Mouse (Mus musculus) induced T-regulatory cell, adult 2 months (primary cell): ENCODE measurements at regions not wholly inside any gene's neighbourhood (a gene's known extent, or its start where the extent isn't known, plus 50 kb on each side); places are given as distances from the start of the nearest gene placed in this dataset.
A peak's percentile ranks its signal among the peaks of the same experiment; 100 is the strongest.

Experiments
- DNase-seq: peaks from one replicate; pipeline ENCODE4 v3.0.0-alpha.2; 2012; ENCODE audit warnings: low read depth

GRCm38 (mm10) chr11:19747097-19747972, 176.8 kb upstream of the Spred2 start:
- no peak for DNase-seq

DNA sequence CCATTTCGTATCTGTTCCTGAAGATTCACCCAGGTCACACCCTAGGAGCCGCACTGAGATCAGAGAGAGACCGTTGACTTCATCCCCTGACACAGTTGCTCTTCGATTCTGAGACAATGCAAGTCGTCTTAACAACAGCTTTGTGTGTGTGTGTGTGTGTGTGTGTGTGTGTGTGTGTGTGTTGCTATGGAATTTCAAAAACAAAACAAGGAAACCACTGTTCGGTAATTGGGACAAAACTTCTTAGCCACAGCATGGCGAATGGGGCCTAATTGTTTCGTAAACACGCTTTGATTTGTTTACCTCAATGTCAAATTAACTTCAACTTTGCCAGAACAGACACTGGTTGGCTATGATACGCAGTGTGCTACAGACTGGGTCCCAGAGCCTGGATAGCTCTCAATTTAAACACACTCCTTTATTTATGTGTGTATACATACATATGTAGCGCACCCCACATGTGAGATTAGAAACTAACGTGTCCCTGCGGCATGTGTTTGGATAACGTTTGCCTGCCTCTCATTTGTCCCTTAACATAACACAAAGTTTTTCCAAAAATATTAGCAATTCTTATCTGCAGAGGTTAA, 176.1 kb upstream of the Spred2 start:
- no peak for DNase-seq

DNA sequence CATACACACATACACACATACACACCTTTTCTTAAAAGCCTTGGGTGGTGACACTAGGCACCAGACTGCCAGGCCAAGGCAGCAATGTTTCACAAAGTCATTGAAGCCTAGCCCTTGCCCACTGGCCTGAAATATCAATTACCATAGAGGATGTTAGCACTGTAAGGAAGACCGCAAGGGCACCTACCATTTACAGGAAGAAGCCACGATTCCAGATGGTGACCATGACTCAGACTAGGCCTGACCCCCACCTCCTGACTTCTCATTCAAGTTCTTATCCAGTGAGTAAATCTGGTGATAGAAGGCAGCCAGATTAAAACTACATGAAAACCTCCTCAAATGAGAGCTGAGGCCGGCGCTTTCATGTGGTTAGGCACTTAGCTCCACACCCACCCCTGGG, 165.3 kb upstream of the Spred2 start:
- DNase-seq: no peak

DNA sequence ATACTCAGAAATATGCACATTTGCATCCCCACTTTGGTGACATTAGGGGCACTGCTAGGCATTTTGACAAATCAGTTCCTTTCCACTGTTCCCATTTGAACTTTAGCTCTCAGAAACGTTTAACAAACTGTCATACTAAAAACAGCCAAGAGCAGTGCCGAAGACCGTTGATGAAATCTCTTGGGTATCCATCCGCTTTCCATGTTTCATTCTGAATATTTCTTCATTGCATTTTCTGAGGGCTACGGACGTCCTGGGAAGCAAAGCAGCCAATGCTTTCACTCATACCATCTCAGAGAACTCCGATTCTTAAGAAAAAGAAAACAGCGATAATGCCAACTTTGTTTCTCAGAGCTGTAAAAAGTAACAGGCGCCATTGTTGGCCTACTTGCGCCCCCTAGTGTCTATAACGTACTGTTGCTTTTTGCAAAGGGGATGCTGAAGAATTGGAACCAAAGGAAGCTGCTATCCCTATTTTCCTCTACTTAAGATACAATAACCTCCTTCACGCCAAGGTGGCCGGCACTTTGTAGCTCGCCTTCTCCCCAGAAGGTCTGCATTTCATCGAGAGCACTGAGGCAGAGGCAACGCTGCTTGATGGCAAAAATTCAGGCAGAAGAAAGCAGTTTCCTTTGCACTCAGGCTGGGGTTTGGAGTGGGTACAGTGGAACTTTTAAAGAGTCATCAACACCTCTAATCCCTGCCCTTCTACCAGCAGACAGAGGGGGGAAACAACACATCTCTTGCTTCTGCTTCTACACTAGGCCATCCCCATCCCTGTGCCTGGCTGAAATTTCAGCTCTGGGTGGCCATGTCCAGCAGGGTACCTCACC, 163.1 kb upstream of the Spred2 start:
- DNase-seq: peak; percentile 56

GRCm38 (mm10) chr11:19761694-19761976, 162.5 kb upstream of the Spred2 start:
- no peak for DNase-seq

DNA sequence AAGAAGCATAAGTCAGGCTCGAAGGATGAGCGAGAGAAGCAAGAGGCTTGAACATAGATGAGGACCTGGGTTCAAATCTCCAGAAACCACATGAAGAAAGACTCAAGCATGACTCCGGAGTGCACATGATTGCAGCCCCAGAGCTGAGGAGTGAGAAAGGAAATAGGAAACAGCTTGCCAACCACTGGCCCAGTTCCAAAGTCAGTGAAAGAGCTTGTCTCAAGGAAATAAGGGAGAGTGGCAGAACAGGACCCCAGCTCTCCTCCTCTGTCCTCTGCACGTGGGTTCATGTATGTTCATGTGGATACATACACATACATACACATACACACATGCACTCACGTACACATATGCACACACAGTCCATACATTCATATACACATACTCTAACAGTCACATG, 156.9 kb upstream of the Spred2 start:
- no peak for DNase-seq

DNA sequence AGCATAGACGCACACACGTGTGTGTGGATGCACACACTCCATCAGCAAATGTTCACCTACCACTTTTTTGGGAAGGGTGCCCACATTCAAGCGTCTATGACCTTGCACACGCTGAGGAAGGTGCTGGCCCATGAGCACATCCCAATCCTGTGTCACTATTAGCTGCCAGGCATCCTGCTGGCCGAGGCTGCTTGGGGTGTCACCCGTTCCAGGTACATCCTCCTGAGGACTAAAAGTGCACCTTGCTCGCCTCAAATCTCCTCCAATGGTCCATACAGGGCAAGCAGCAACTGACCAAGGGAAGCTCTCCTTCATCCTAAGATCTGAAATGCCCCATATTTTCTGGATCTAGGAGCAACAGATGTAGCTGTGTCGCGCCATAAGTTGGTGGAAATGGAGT, 156.3 kb upstream of the Spred2 start:
- no peak for DNase-seq

- no peak for DNase-seq
These were observed 155.2 kb upstream of the Spred2 start for GRCm38 (mm10) chr11:19768962-19769361.

DNA sequence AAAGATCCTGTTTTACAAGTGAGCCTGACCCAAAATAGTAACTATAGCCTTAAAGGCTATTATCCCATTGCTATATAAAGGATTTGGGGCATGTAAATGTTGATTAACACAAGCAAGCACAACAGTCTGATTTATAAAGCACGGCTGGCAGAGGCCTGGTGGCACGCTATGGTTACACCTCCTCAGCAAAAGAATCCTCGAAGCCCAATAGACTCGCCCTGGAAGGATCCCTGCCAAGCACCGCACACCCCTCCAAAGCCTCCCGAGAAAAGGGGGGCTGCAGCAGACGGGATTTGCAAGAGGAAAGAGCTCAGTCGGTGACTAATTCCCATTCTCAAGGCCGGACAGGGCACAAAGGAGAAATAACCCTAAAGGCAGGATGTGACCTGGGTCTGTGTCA, 150.2 kb upstream of the Spred2 start:
- no peak for DNase-seq

GRCm38 (mm10) chr11:19775741-19776140, 148.4 kb upstream of the Spred2 start:
- no peak for DNase-seq

DNA sequence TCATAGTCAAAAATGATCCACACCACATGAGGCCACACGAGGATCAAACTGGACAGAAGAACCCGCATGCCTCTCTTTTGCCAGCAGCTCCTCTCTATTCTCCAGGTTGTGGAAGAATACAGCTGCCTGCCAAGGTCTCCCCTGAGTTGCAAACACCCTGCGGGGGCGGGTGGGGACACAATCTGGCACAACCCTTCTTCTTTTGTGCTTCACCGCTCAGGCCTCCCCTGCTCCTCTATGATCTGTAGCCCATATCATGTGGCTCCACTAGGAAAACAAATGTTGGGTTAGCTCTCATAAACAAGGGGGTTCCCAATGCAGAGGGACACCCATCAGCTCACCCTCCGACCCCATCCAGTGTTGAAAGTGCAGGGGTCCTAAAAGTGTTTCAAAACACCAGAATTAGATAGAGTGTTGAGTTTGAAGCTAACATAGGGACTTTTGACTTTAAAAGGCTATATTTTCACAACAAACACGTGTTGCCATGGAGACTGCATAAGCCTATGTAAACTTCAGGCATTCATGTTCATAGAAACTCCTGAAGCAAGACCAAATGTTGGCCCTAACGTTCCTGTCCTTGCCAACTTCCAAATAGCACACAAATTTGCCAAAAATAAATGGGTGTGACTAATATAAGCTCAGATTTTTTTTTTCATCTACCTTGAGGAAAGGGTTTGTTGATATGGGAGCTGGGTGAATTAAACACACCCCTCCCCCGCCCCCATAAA, 147.5 kb upstream of the Spred2 start:
- no peak for DNase-seq

- no peak for DNase-seq
These were observed 146.0 kb upstream of the Spred2 start for GRCm38 (mm10) chr11:19778191-19778590.

GRCm38 (mm10) chr11:19785110-19785509, 139.1 kb upstream of the Spred2 start:
- DNase-seq: no peak

DNA sequence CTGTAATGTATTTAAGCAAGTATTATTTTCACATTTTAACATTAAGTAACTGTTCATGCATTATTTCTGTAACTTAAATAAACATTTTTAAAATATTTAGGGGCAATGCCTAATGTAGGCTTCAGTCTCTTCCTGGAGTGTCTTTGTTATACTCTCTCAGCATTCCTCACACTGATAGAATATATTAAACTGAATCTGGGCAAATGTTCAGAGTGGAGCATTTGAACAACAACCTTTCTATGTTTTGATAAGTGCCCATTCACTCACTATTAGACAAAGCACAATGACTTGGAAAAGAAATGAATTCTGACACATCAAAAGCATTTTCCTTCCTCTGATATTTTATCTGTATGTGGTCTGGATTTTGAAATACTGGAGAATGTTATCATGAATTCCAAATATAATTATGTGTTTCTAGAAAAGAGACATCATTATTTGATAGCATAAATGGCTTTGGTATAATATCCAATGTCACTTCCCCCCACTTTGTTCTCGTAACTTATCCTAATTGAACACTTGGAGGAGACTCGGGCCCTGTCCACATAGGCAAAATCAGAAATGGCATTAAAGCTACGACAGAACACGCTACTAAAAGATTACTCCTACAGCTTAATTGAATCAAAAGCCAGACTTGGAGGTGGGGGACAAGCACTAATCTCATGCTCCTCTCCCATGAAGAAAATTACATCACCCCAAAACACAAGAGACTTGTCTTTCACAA, 127.1 kb upstream of the Spred2 start:
- DNase-seq: no peak

DNA sequence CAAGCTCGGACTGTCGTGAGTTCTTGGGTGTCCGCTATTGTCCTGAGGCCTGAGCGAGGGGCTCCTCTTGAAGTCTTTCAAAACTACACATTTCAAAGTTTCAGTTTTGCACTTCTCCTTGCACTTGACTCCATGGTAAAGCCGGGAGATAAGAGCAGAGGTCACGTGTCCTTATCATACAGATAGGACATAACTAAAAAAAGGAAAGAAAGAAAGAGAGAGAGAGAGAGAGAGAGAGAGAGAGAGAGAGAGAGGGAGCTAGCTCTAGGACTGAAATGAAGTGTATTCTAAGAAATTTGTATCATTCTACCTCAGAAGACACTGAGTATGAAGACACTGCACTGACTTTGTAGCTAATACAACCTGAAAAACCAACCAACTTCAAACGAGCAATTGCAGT, 114.8 kb upstream of the Spred2 start:
- no peak for DNase-seq

- no peak for DNase-seq
These were observed 112.7 kb upstream of the Spred2 start for GRCm38 (mm10) chr11:19811271-19811991.

- no peak for DNase-seq
These were observed 112.0 kb upstream of the Spred2 start for GRCm38 (mm10) chr11:19811992-19812690.

DNA sequence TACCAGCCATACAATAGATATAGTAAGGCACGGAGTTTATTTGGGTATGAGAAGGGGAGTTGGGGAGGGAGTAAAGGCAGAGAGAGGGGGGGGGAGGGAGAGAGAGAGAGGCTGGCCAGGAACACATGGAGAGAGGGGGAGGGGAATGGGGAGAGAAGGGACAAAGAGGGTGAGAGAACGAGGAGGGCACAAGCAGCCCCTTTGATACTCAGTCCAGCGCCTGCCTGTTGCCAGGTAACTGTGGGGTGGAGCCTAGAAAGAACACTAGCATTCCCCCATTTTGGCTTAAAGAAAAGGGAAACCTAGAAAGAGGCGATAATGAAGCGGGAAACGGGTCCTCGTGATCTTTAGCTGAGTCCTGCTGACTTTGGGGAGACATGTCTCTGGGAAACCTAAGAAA, 110.6 kb upstream of the Spred2 start:
- DNase-seq: no peak

DNA sequence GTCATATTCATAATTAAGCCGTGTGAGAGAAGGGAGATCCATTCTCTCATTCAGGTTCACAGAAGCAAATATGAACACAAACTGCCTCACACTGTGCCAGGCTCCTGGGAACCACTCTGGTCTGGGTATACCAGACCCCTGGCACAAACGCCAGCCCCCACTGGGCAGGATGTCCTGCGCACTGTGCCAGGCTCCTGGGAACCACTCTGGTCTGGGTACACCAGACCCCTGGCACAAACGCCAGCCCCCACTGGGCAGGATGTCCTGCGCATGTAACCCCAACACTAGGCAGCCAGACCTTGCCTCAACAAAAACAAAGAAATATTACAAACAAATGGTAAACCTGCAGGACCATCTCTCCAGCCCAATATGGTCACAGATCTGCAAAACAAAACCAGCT, 101.2 kb upstream of the Spred2 start:
- DNase-seq: no peak

DNA sequence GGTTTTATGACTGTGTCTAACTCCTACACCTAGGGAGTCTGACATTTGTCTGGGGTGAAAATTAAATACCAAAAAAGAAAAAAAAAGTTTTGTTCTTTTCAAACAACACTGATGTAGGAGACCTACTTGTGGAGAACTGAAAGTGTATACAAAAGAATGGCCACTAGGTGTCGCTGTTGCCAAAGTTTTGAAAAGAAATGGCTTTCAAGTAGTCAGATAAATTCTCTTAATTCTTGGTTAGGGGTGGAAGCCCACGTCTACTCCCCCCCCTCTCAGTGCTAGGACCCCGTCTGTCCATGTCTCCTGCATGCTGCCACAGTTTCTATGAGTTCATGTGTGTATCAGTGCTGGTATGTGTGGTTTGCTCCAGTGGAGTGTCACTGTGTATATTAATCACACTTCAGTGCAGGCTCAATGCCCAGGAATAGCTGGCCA, 100.7 kb upstream of the Spred2 start:
- DNase-seq: peak; percentile 90
